Comparison of ENCODE assay signal across 8 mouse cellular contexts in genomic region chr6:39528671-39529535, GRCm38 (mm10). TPM values are rescaled to one million over a fixed set of nuclear protein-coding genes. Genes with fewer than 3 reads are reported as not detected.
DNase-seq lines count a peak whose midpoint lies in the region; ATAC-seq and TF ChIP-seq lines count a peak whose summit lies in the region.

No protein-coding gene starts in this region.

- DNase-seq in ovary, adult 18-20 months (ENCODE audit: low spot score) = peak; percentile 44
- no peak for DNase-seq in ovary, postnatal 10 days (ENCODE audit: low spot score)
- DNase-seq in kidney, postnatal 4 days = peak; percentile 75 to 81
- peak; percentile 64 for DNase-seq in lung, postnatal 0 days (ENCODE audit: low spot score)
- peak; percentile 68 for DNase-seq in right cerebral cortex, postnatal 25 days
- DNase-seq in c-Kit-positive CD71-positive TER-119-positive erythroid progenitor cells, embryonic 14.5 days (ENCODE audit: low spot score) = no peak

- peak overlapping the region; percentile 61 for H3K27ac ChIP-seq in forebrain, embryonic 15.5 days (replicated peaks)
- H3K27ac ChIP-seq in heart, embryonic 16.5 days (ENCODE audit: low read length) = peak overlapping the region; percentile 26
- H3K27ac ChIP-seq in lung, postnatal 0 days (ENCODE audit: low read length) = peak overlapping the region; percentile 27; the same call in 1 of the 2 replicates

- TF ChIP-seq CTCF in lung, postnatal 0 days (IDR thresholded peaks at IDR 0.05) = no peak

- H3K4me1 ChIP-seq in forebrain, embryonic 15.5 days = peaks cover 22% of the 10 kb centered on the region
- peaks cover 9% of the 10 kb centered on the region for H3K4me1 ChIP-seq in heart, embryonic 16.5 days (ENCODE audit: control insufficient read depth, insufficient read depth, low read length)
- H3K4me1 ChIP-seq in lung, postnatal 0 days (ENCODE audit: insufficient read depth, low read depth, low read length) = peaks cover 14% of the 10 kb centered on the region; the same call in 1 of the 2 replicates

- no peak overlapping the region for H3K4me2 ChIP-seq in forebrain, embryonic 15.5 days (replicated peaks)
- H3K4me2 ChIP-seq in heart, embryonic 16.5 days (ENCODE audit: low read depth, low read length) = peak overlapping the region; percentile 30; the same call in 1 of the 2 replicates
- H3K4me2 ChIP-seq in lung, postnatal 0 days (replicated peaks; ENCODE audit: low read depth, low read length) = 0 out of 2 replicates have a peak overlapping the region, but pooled peaks have one; percentile 3

- no peak for TF ChIP-seq EP300 in lung, postnatal 0 days (IDR thresholded peaks at IDR 0.05)

- H3K9ac ChIP-seq in forebrain, embryonic 15.5 days (replicated peaks) = no peak overlapping the region
- H3K9ac ChIP-seq in heart, embryonic 16.5 days (ENCODE audit: low read length) = no peak overlapping the region
- no peak overlapping the region for H3K9ac ChIP-seq in lung, postnatal 0 days (replicated peaks; ENCODE audit: low read depth)

- H3K36me3 ChIP-seq in forebrain, embryonic 15.5 days = no peaks in the 10 kb centered on the region
- H3K36me3 ChIP-seq in heart, embryonic 16.5 days (ENCODE audit: control insufficient read depth, insufficient read depth) = peaks cover 3% of the 10 kb centered on the region; the same call in 1 of the 2 replicates
- no peaks in the 10 kb centered on the region for H3K36me3 ChIP-seq in lung, postnatal 0 days (ENCODE audit: insufficient read depth, low read length)

- WGBS in forebrain, embryonic 15.5 days = 39% methylated on average over 12 of the region's 12 CpGs
- WGBS in heart, embryonic 16.5 days = 21% methylated on average over 12 of the region's 12 CpGs
- 35% methylated on average over 12 of the region's 12 CpGs for WGBS in lung, postnatal 0 days

- ATAC-seq in forebrain, embryonic 15.5 days (replicated peaks) = peak; percentile 87
- ATAC-seq in heart, embryonic 16.5 days (replicated peaks; ENCODE audit: extremely low read depth, insufficient read depth, low FRiP score) = peak; percentile 81
- ATAC-seq in lung, postnatal 0 days = peak; percentile 83

- no peaks in the 10 kb centered on the region for H3K27me3 ChIP-seq in forebrain, embryonic 15.5 days
- H3K27me3 ChIP-seq in heart, embryonic 16.5 days (ENCODE audit: control insufficient read depth, insufficient read depth, low read length) = no peaks in the 10 kb centered on the region
- H3K27me3 ChIP-seq in lung, postnatal 0 days (replicated peaks; ENCODE audit: insufficient read depth, low read length) = no peaks in the 10 kb centered on the region

- no peak overlapping the region for H3K4me3 ChIP-seq in forebrain, embryonic 15.5 days
- no peak overlapping the region for H3K4me3 ChIP-seq in heart, embryonic 16.5 days (ENCODE audit: low read length)
- no peak overlapping the region for H3K4me3 ChIP-seq in lung, postnatal 0 days (ENCODE audit: low read depth, low read length)

- H3K9me3 ChIP-seq in forebrain, embryonic 15.5 days = no peaks in the 10 kb centered on the region
- H3K9me3 ChIP-seq in heart, embryonic 16.5 days (replicated peaks; ENCODE audit: control insufficient read depth, low read length) = peaks cover 2% of the 10 kb centered on the region
- H3K9me3 ChIP-seq in lung, postnatal 0 days (ENCODE audit: low read length) = no peaks in the 10 kb centered on the region

RNA-seq across cellular contexts. Expression of gene Dennd2a, which starts 28.8 kb away (rescaled TPM):
- polyA plus RNA-seq in forebrain, embryonic 15.5 days (2015; fragmentation: Nextera tagmentation; extraction: Ambion mirVana) = 14.2 and 14.6 TPM in 2 replicates
- polyA plus RNA-seq in heart, embryonic 16.5 days (2015; fragmentation: Nextera tagmentation; extraction: Ambion mirVana) = 10.0 and 12.2 TPM in 2 replicates
- polyA plus RNA-seq in lung, postnatal 0 days (2015; fragmentation: Nextera tagmentation; extraction: Ambion mirVana) = 13.4 and 13.8 TPM in 2 replicates

RNA-seq across cellular contexts. Expression of gene Adck2, which starts 44.8 kb away (rescaled TPM):
- 49.4 and 55.6 TPM in 2 replicates for polyA plus RNA-seq in forebrain, embryonic 15.5 days (2015; fragmentation: Nextera tagmentation; extraction: Ambion mirVana)
- polyA plus RNA-seq in heart, embryonic 16.5 days (2015; fragmentation: Nextera tagmentation; extraction: Ambion mirVana) = 19.3 and 19.5 TPM in 2 replicates
- 24.6 and 25.7 TPM in 2 replicates for polyA plus RNA-seq in lung, postnatal 0 days (2015; fragmentation: Nextera tagmentation; extraction: Ambion mirVana)

RNA-seq across cellular contexts. Expression of gene Gm42420, which starts 56.6 kb away (rescaled TPM):
- 2.0 TPM in 1 of 2 replicates, not detected in the other for polyA plus RNA-seq in forebrain, embryonic 15.5 days (2015; fragmentation: Nextera tagmentation; extraction: Ambion mirVana)
- 3.2 TPM in 1 of 2 replicates, not detected in the other for polyA plus RNA-seq in heart, embryonic 16.5 days (2015; fragmentation: Nextera tagmentation; extraction: Ambion mirVana)
- 0.75 and 0.89 TPM in 2 replicates for polyA plus RNA-seq in lung, postnatal 0 days (2015; fragmentation: Nextera tagmentation; extraction: Ambion mirVana)

Comparison
In these comparisons a context has a peak if more than half of its experiments do, and no peak if none do; other contexts are left out.
1. DNase-seq: peak in ovary, adult 18-20 months (single experiment), kidney, postnatal 4 days (2 of 2), lung, postnatal 0 days (single experiment) and right cerebral cortex, postnatal 25 days (single experiment); none in ovary, postnatal 10 days (single experiment) and c-Kit-positive CD71-positive TER-119-positive erythroid progenitor cells, embryonic 14.5 days (single experiment).
2. Peak in every context shown above with its lines, with median percentiles within 50 percentile points of each other: ATAC-seq and H3K27ac ChIP-seq.